Mouse (Mus musculus): Measurements from ENCODE around the gene Mgea5. TPM values are rescaled to one million over a fixed set of nuclear protein-coding genes. Genes with fewer than 3 reads are reported as not detected.

The Mgea5 gene
- polyA plus RNA-seq, 1 experiment = 27.3 TPM

- no peak overlapping the region for H3K4me3 ChIP-seq (ENCODE audit: insufficient read depth, low read depth, low read length)
- no peaks in the 10 kb centered on the region for H3K36me3 ChIP-seq (ENCODE audit: control insufficient read depth, insufficient read depth, low read length)
- no peak for TF ChIP-seq POLR2A (IDR thresholded peaks at IDR 0.05; ENCODE audit: low read depth, low read length)
- H3K27ac ChIP-seq (ENCODE audit: insufficient read depth, low read depth, low read length) = no peak overlapping the region
- WGBS = 37% methylated on average over 15 of the region's 15 CpGs
- DNase-seq = no peak
- H3K4me1 ChIP-seq (ENCODE audit: control insufficient read depth, insufficient read depth, low read length) = no peaks in the 10 kb centered on the region
- H3K27me3 ChIP-seq (replicated peaks; ENCODE audit: control insufficient read depth, insufficient read depth, low read length) = no peaks in the 10 kb centered on the region
Observed at GRCm38 (mm10) chr19:45796061-45796556, 12.5 kb upstream of the Mgea5 start.

GRCm38 (mm10) chr19:45795406-45795944, 11.8 kb upstream of the Mgea5 start:
- TF ChIP-seq CTCF (conservative IDR thresholded peaks at IDR 0.05; ENCODE audit: insufficient read depth, insufficient read length, low read depth, low read length) (no peak), POLR2A (IDR thresholded peaks at IDR 0.05; ENCODE audit: low read depth, low read length) (no peak)
- DNase-seq = no peak
- H3K4me3 ChIP-seq (ENCODE audit: insufficient read depth, low read depth, low read length) = no peak overlapping the region

GRCm38 (mm10) chr19:45794718-45795117, 11.1 kb upstream of the Mgea5 start:
- DNase-seq = no peak
- TF ChIP-seq CTCF (conservative IDR thresholded peaks at IDR 0.05; ENCODE audit: insufficient read depth, insufficient read length, low read depth, low read length) (no peak), POLR2A (IDR thresholded peaks at IDR 0.05; ENCODE audit: low read depth, low read length) (no peak)

More at GRCm38 (mm10) chr19:45795406-45795944, 11.8 kb upstream of the Mgea5 start:
- Histone ChIP-seq H3K27me3 (replicated peaks; ENCODE audit: control insufficient read depth, insufficient read depth, low read length) (no peaks in the 10 kb centered on the region), H3K36me3 (ENCODE audit: control insufficient read depth, insufficient read depth, low read length) (no peaks in the 10 kb centered on the region), H3K4me1 (ENCODE audit: control insufficient read depth, insufficient read depth, low read length) (no peaks in the 10 kb centered on the region), H3K27ac (ENCODE audit: insufficient read depth, low read depth, low read length) (no peak overlapping the region)
- WGBS = 35% methylated on average over 15 of the region's 15 CpGs

GRCm38 (mm10) chr19:45792404-45792803, 8.8 kb upstream of the Mgea5 start:
- Histone ChIP-seq H3K4me3 (ENCODE audit: insufficient read depth, low read depth, low read length) (no peak overlapping the region), H3K27me3 (replicated peaks; ENCODE audit: control insufficient read depth, insufficient read depth, low read length) (no peaks in the 10 kb centered on the region), H3K27ac (ENCODE audit: insufficient read depth, low read depth, low read length) (no peak overlapping the region), H3K36me3 (ENCODE audit: control insufficient read depth, insufficient read depth, low read length) (no peaks in the 10 kb centered on the region), H3K4me1 (ENCODE audit: control insufficient read depth, insufficient read depth, low read length) (no peaks in the 10 kb centered on the region)
- DNase-seq = no peak
- WGBS = 89% methylated on average over 6 of the region's 6 CpGs
- TF ChIP-seq POLR2A (IDR thresholded peaks at IDR 0.05; ENCODE audit: low read depth, low read length) (no peak), CTCF (conservative IDR thresholded peaks at IDR 0.05; ENCODE audit: insufficient read depth, insufficient read length, low read depth, low read length) (no peak)

More at GRCm38 (mm10) chr19:45794718-45795117, 11.1 kb upstream of the Mgea5 start:
- H3K36me3 ChIP-seq (ENCODE audit: control insufficient read depth, insufficient read depth, low read length) = no peaks in the 10 kb centered on the region
- WGBS = 75% methylated on average over 6 of the region's 6 CpGs
- no peak overlapping the region for H3K4me3 ChIP-seq (ENCODE audit: insufficient read depth, low read depth, low read length)
- no peak overlapping the region for H3K27ac ChIP-seq (ENCODE audit: insufficient read depth, low read depth, low read length)
- no peaks in the 10 kb centered on the region for H3K27me3 ChIP-seq (replicated peaks; ENCODE audit: control insufficient read depth, insufficient read depth, low read length)
- no peaks in the 10 kb centered on the region for H3K4me1 ChIP-seq (ENCODE audit: control insufficient read depth, insufficient read depth, low read length)

GRCm38 (mm10) chr19:45789888-45790874, 6.5 kb upstream of the Mgea5 start:
- 83% methylated on average over 13 of the region's 13 CpGs for WGBS
- peak overlapping the region; percentile 17; the same call in 1 of the 2 replicates for H3K27ac ChIP-seq (ENCODE audit: insufficient read depth, low read depth, low read length)
- H3K27me3 ChIP-seq (replicated peaks; ENCODE audit: control insufficient read depth, insufficient read depth, low read length) = no peaks in the 10 kb centered on the region
- no peak for DNase-seq
- H3K4me1 ChIP-seq (ENCODE audit: control insufficient read depth, insufficient read depth, low read length) = no peaks in the 10 kb centered on the region
- no peak overlapping the region for H3K4me3 ChIP-seq (ENCODE audit: insufficient read depth, low read depth, low read length)
- no peak for TF ChIP-seq POLR2A (IDR thresholded peaks at IDR 0.05; ENCODE audit: low read depth, low read length)
- no peak for TF ChIP-seq CTCF (conservative IDR thresholded peaks at IDR 0.05; ENCODE audit: insufficient read depth, insufficient read length, low read depth, low read length)
- H3K36me3 ChIP-seq (ENCODE audit: control insufficient read depth, insufficient read depth, low read length) = no peaks in the 10 kb centered on the region

- DNase-seq = no peak
- TF ChIP-seq CTCF (conservative IDR thresholded peaks at IDR 0.05; ENCODE audit: insufficient read depth, insufficient read length, low read depth, low read length) = no peak
- TF ChIP-seq POLR2A (IDR thresholded peaks at IDR 0.05; ENCODE audit: low read depth, low read length) = no peak
- no peaks in the 10 kb centered on the region for H3K4me1 ChIP-seq (ENCODE audit: control insufficient read depth, insufficient read depth, low read length)
- 50% methylated on average over 7 of the region's 7 CpGs for WGBS
- no peaks in the 10 kb centered on the region for H3K36me3 ChIP-seq (ENCODE audit: control insufficient read depth, insufficient read depth, low read length)
- no peak overlapping the region for H3K4me3 ChIP-seq (ENCODE audit: insufficient read depth, low read depth, low read length)
- no peak overlapping the region for H3K27ac ChIP-seq (ENCODE audit: insufficient read depth, low read depth, low read length)
- no peaks in the 10 kb centered on the region for H3K27me3 ChIP-seq (replicated peaks; ENCODE audit: control insufficient read depth, insufficient read depth, low read length)
Observed at GRCm38 (mm10) chr19:45789365-45789764, 5.7 kb upstream of the Mgea5 start.

- DNase-seq = no peak
- no peaks in the 10 kb centered on the region for H3K27me3 ChIP-seq (replicated peaks; ENCODE audit: control insufficient read depth, insufficient read depth, low read length)
- H3K4me3 ChIP-seq (ENCODE audit: insufficient read depth, low read depth, low read length) = no peak overlapping the region
- H3K4me1 ChIP-seq (ENCODE audit: control insufficient read depth, insufficient read depth, low read length) = peaks cover 5% of the 10 kb centered on the region; the same call in 1 of the 2 replicates
- 84% methylated on average over 4 of the region's 4 CpGs for WGBS
- H3K27ac ChIP-seq (ENCODE audit: insufficient read depth, low read depth, low read length) = no peak overlapping the region
- TF ChIP-seq CTCF (conservative IDR thresholded peaks at IDR 0.05; ENCODE audit: insufficient read depth, insufficient read length, low read depth, low read length) (no peak), POLR2A (IDR thresholded peaks at IDR 0.05; ENCODE audit: low read depth, low read length) (no peak)
- H3K36me3 ChIP-seq (ENCODE audit: control insufficient read depth, insufficient read depth, low read length) = no peaks in the 10 kb centered on the region
Observed at GRCm38 (mm10) chr19:45788337-45788736, 4.7 kb upstream of the Mgea5 start.
